9 mouse cellular contexts compared by ENCODE assay signal in the genomic region with DNA sequence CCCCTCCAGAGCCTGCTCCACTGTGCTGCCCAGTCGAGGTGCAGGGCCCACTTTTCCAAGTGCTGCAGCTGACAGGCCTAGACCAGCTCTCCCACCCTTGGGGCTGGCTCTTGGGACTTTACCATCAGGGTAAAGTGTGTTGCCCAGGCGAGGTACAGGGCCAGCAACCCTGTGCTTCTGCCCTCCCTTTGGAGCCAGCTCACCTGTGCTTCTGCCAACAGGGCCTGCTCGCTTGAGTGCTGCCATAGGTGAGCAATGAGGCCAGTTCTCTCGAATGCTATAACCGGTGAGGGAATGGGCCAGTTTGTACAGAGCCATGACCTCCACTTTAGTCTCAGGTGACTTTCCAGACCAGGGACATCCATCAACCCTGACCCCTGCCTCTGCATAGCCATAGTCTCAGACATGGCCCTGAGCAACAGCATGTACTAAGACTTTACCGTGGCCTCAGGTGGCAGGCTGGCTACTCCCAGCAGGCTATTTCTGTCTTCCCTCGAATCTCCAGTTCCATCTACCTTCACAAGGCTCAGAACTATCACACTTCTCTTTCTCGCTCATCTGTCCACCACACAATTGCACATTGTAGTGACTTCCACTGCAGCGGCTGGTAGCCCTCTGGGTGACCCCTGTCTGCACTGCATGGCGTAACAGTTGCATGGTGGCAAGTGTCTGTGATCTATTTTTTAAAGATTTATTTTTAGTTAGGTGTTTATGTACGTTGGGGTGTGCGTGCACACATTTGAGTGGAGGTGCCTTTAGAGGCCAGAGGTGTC. TPM values are rescaled to one million over a fixed set of nuclear protein-coding genes. Genes with fewer than 3 reads are reported as not detected.
DNase-seq lines count a peak whose midpoint lies in the region; ATAC-seq and TF ChIP-seq lines count a peak whose summit lies in the region.
"Had no signal": no experiment of that assay in that cellular context is flagged by ENCODE, and none has a peak within 500 bp of the region (broad histone marks: within the 10 kb centered on the region; RNA-seq: fewer than 3 reads in every experiment).

No protein-coding gene starts in this region.

- peaks cover 20% of the 10 kb centered on the region for H3K4me1 ChIP-seq in hindbrain, embryonic 10.5 days (replicated peaks)
- no peaks in the 10 kb centered on the region for H3K4me1 ChIP-seq in hindbrain, embryonic 12.5 days
- peaks cover 18% of the 10 kb centered on the region for H3K4me1 ChIP-seq in neural tube, embryonic 13.5 days (replicated peaks)
- H3K4me1 ChIP-seq in hindbrain, postnatal 0 days (ENCODE audit: insufficient read depth, low read length) = no peaks in the 10 kb centered on the region
- H3K4me1 ChIP-seq: embryonic facial prominence, embryonic 13.5 days had no signal

- WGBS in hindbrain, embryonic 10.5 days = 83% methylated on average over 12 of the region's 12 CpGs
- 82% methylated on average over 12 of the region's 12 CpGs for WGBS in hindbrain, embryonic 12.5 days
- WGBS in neural tube, embryonic 13.5 days = 69% methylated on average over 12 of the region's 12 CpGs
- 79% methylated on average over 12 of the region's 12 CpGs for WGBS in hindbrain, postnatal 0 days

- no peak for TF ChIP-seq CTCF in hindbrain, postnatal 0 days (IDR thresholded peaks at IDR 0.05; ENCODE audit: low read depth)

- no peaks in the 10 kb centered on the region for H3K36me3 ChIP-seq in hindbrain, embryonic 10.5 days
- no peaks in the 10 kb centered on the region for H3K36me3 ChIP-seq in hindbrain, embryonic 12.5 days
- no peaks in the 10 kb centered on the region for H3K36me3 ChIP-seq in neural tube, embryonic 13.5 days
- H3K36me3 ChIP-seq in hindbrain, postnatal 0 days (ENCODE audit: insufficient read depth, low read length) = no peaks in the 10 kb centered on the region
- H3K36me3 ChIP-seq: embryonic facial prominence, embryonic 13.5 days had no signal

- H3K27me3 ChIP-seq in hindbrain, embryonic 10.5 days (ENCODE audit: insufficient read depth, poor library complexity, severe bottlenecking) = no peaks in the 10 kb centered on the region
- H3K27me3 ChIP-seq in hindbrain, embryonic 12.5 days = no peaks in the 10 kb centered on the region
- no peaks in the 10 kb centered on the region for H3K27me3 ChIP-seq in neural tube, embryonic 13.5 days
- H3K27me3 ChIP-seq in hindbrain, postnatal 0 days (ENCODE audit: insufficient read depth, low read length) = no peaks in the 10 kb centered on the region
- H3K27me3 ChIP-seq: embryonic facial prominence, embryonic 13.5 days had no signal

- peak overlapping the region; percentile 53; the same call in 1 of the 2 replicates for H3K27ac ChIP-seq in hindbrain, embryonic 10.5 days
- H3K27ac ChIP-seq in hindbrain, embryonic 12.5 days = no peak overlapping the region
- no peak overlapping the region for H3K27ac ChIP-seq in neural tube, embryonic 13.5 days (replicated peaks)
- H3K27ac ChIP-seq in hindbrain, postnatal 0 days = no peak overlapping the region
- H3K27ac ChIP-seq: embryonic facial prominence, embryonic 13.5 days; macrophage had no signal

- H3K9me3 ChIP-seq in hindbrain, embryonic 10.5 days = no peaks in the 10 kb centered on the region
- no peaks in the 10 kb centered on the region for H3K9me3 ChIP-seq in hindbrain, embryonic 12.5 days (replicated peaks)
- no peaks in the 10 kb centered on the region for H3K9me3 ChIP-seq in neural tube, embryonic 13.5 days
- H3K9me3 ChIP-seq in hindbrain, postnatal 0 days (ENCODE audit: low read length) = no peaks in the 10 kb centered on the region
- H3K9me3 ChIP-seq: embryonic facial prominence, embryonic 13.5 days had no signal

- intact Hi-C loops in left cerebral cortex, postnatal 25 days (cut with DNase I) = no loop called here

- no peak overlapping the region for H3K9ac ChIP-seq in hindbrain, embryonic 12.5 days
- H3K9ac ChIP-seq in neural tube, embryonic 13.5 days = no peak overlapping the region
- no peak overlapping the region for H3K9ac ChIP-seq in hindbrain, postnatal 0 days (replicated peaks; ENCODE audit: low read length)
- H3K9ac ChIP-seq: embryonic facial prominence, embryonic 13.5 days had no signal

- no peak for ATAC-seq in hindbrain, embryonic 12.5 days (ENCODE audit: low FRiP score)
- 0 out of 2 replicates have a peak, but pooled peaks have one; percentile 19 for ATAC-seq in neural tube, embryonic 13.5 days (ENCODE audit: low read depth)
- ATAC-seq in hindbrain, postnatal 0 days = 0 out of 2 replicates have a peak, but pooled peaks have one; percentile 38

- no peak overlapping the region for H3K4me2 ChIP-seq in hindbrain, embryonic 12.5 days (replicated peaks)
- no peak overlapping the region for H3K4me2 ChIP-seq in neural tube, embryonic 13.5 days
- no peak overlapping the region for H3K4me2 ChIP-seq in hindbrain, postnatal 0 days (ENCODE audit: low read depth, low read length)
- H3K4me2 ChIP-seq: embryonic facial prominence, embryonic 13.5 days had no signal

- no peak overlapping the region for H3K4me3 ChIP-seq in hindbrain, embryonic 10.5 days
- no peak overlapping the region for H3K4me3 ChIP-seq in hindbrain, embryonic 12.5 days
- H3K4me3 ChIP-seq in neural tube, embryonic 13.5 days = no peak overlapping the region
- no peak overlapping the region for H3K4me3 ChIP-seq in hindbrain, postnatal 0 days (ENCODE audit: low read length)
- H3K4me3 ChIP-seq: embryonic facial prominence, embryonic 13.5 days had no signal

- no peak for DNase-seq in hindbrain, embryonic 10.5 days (ENCODE audit: low spot score)
- no peak for DNase-seq in neural tube, embryonic 10.5 days (ENCODE audit: extremely low spot score, low spot score)
- DNase-seq in hindbrain, postnatal 0 days (ENCODE audit: low spot score) = no peak
- no peak for DNase-seq in right cerebral cortex, adult 2 months (ENCODE audit: low spot score in 2 of 2)
- no peak for DNase-seq in left cerebral cortex, postnatal 25 days (ENCODE audit: low spot score in 2 of 2)

RNA-seq across cellular contexts. Expression of gene Abl2, which starts 46.7 kb away (rescaled TPM):
- polyA plus RNA-seq in hindbrain, embryonic 10.5 days (2016; fragmentation: Nextera tagmentation; extraction: Ambion mirVana) = 5.1 and 5.3 TPM in 2 replicates
- 6.6 and 7.5 TPM in 2 replicates for polyA plus RNA-seq in hindbrain, embryonic 12.5 days (2016; fragmentation: Nextera tagmentation; extraction: Ambion mirVana)
- polyA plus RNA-seq in neural tube, embryonic 13.5 days (2015; fragmentation: Nextera tagmentation; extraction: Ambion mirVana) = 5.4 and 6.1 TPM in 2 replicates
- 27.1 and 32.9 TPM in 2 replicates for total RNA-seq in hindbrain, postnatal 0 days (2014; rRNA removed)
- polyA plus RNA-seq in hindbrain, postnatal 0 days (2015; fragmentation: Nextera tagmentation; extraction: Ambion mirVana) = 4.4 and 4.5 TPM in 2 replicates
- 10 to 100 TPM; 58.9 to 67.1 TPM for total RNA-seq in left cerebral cortex, postnatal 25 days (2021)
